Comparison of ENCODE assay signal across 8 mouse cellular contexts in genomic region chr17:27989807-27990542, GRCm38 (mm10).
DNase-seq lines count a peak whose midpoint lies in the region; ATAC-seq and TF ChIP-seq lines count a peak whose summit lies in the region.

No protein-coding gene starts in this region.

- 30% methylated on average over 15 of the region's 15 CpGs for WGBS in heart, embryonic 15.5 days
- WGBS in liver, postnatal 0 days (ENCODE audit: insufficient replicate concordance), result 35% methylated on average over 15 of the region's 15 CpGs
- WGBS in olfactory bulb, adult 2 months, result 50% methylated on average over 15 of the region's 15 CpGs
- 61% methylated on average over 15 of the region's 15 CpGs for WGBS in thymus, adult 2 months

- H3K4me3 ChIP-seq in bone marrow macrophage, adult 2 months (ENCODE audit: insufficient read depth, low read length), result no peak overlapping the region
- no peak overlapping the region for H3K4me3 ChIP-seq in embryonic fibroblast, embryonic 13.5 days (ENCODE audit: insufficient read depth, low read length)
- H3K4me3 ChIP-seq in heart, embryonic 15.5 days, result no peak overlapping the region
- H3K4me3 ChIP-seq in liver, postnatal 0 days (ENCODE audit: low read depth, low read length), result no peak overlapping the region
- no peak overlapping the region for H3K4me3 ChIP-seq in olfactory bulb, adult 2 months (ENCODE audit: insufficient read depth, low read depth, low read length)
- no peak overlapping the region for H3K4me3 ChIP-seq in thymus, adult 2 months (ENCODE audit: control insufficient read depth, insufficient read depth, low read length)

- no peak for TF ChIP-seq EP300 in liver, postnatal 0 days (IDR thresholded peaks at IDR 0.05; ENCODE audit: low read depth)

- H3K9ac ChIP-seq in heart, embryonic 15.5 days, result no peak overlapping the region
- H3K9ac ChIP-seq in liver, postnatal 0 days (replicated peaks), result no peak overlapping the region

- peak; percentile 83 to 87 for DNase-seq in CD8-positive naive resting alpha-beta T cell, adult 2 months (ENCODE audit: low read depth in 2 of 2, low spot score in 2 of 2)
- DNase-seq in kidney, postnatal 25 days, result peak; percentile 87 to 90
- DNase-seq in liver, postnatal 0 days, result peak; percentile 89
- DNase-seq in thymus, adult 2 months, result peak; percentile 87

- peak; percentile 48; the same call in 1 of the 2 replicates for TF ChIP-seq CTCF in bone marrow macrophage, adult 2 months (IDR thresholded peaks at IDR 0.05; ENCODE audit: low read depth, low read length)
- TF ChIP-seq CTCF in embryonic fibroblast, embryonic 13.5 days (IDR thresholded peaks at IDR 0.05; ENCODE audit: borderline replicate concordance, insufficient read depth, low read length), result peak; percentile 76
- peak; percentile 97 for TF ChIP-seq CTCF in liver, postnatal 0 days (IDR thresholded peaks at IDR 0.05; ENCODE audit: low read depth)
- peak; percentile 92 for TF ChIP-seq CTCF in olfactory bulb, adult 2 months (IDR thresholded peaks at IDR 0.05; ENCODE audit: insufficient read depth, low read depth, low read length)
- TF ChIP-seq CTCF in thymus, adult 2 months (IDR thresholded peaks at IDR 0.05; ENCODE audit: borderline replicate concordance, control insufficient read depth, extremely low read depth, insufficient read depth, low read length, poor library complexity), result peak; percentile 95

- peaks cover 10% of the 10 kb centered on the region for H3K4me1 ChIP-seq in bone marrow macrophage, adult 2 months (ENCODE audit: control insufficient read depth, insufficient read depth, low read length)
- H3K4me1 ChIP-seq in embryonic fibroblast, embryonic 13.5 days (ENCODE audit: control insufficient read depth, insufficient read depth, low read length), result no peaks in the 10 kb centered on the region
- H3K4me1 ChIP-seq in heart, embryonic 15.5 days (replicated peaks), result peaks cover 12% of the 10 kb centered on the region
- H3K4me1 ChIP-seq in liver, postnatal 0 days (ENCODE audit: insufficient read depth), result no peaks in the 10 kb centered on the region
- no peaks in the 10 kb centered on the region; the same call in 1 of the 2 replicates for H3K4me1 ChIP-seq in olfactory bulb, adult 2 months (ENCODE audit: control insufficient read depth, insufficient read depth, low read length)
- H3K4me1 ChIP-seq in thymus, adult 2 months (replicated peaks; ENCODE audit: control insufficient read depth, insufficient read depth, low read length), result no peaks in the 10 kb centered on the region

- no peaks in the 10 kb centered on the region for H3K9me3 ChIP-seq in heart, embryonic 15.5 days (replicated peaks)
- no peaks in the 10 kb centered on the region for H3K9me3 ChIP-seq in liver, postnatal 0 days (ENCODE audit: low read length)

- ATAC-seq in heart, embryonic 15.5 days (replicated peaks; ENCODE audit: insufficient number of reproducible peaks, insufficient read depth, low FRiP score, low read depth), result peak; percentile 50
- peak; percentile 73 for ATAC-seq in liver, postnatal 0 days

- no peak overlapping the region for H3K27ac ChIP-seq in bone marrow macrophage, adult 2 months (ENCODE audit: insufficient read depth, low read depth, low read length)
- no peak overlapping the region for H3K27ac ChIP-seq in embryonic fibroblast, embryonic 13.5 days (ENCODE audit: insufficient read depth, low read length)
- no peak overlapping the region for H3K27ac ChIP-seq in heart, embryonic 15.5 days
- no peak overlapping the region for H3K27ac ChIP-seq in liver, postnatal 0 days (ENCODE audit: low read depth)
- H3K27ac ChIP-seq in olfactory bulb, adult 2 months (ENCODE audit: insufficient read depth, low read depth, low read length), result no peak overlapping the region
- no peak overlapping the region for H3K27ac ChIP-seq in thymus, adult 2 months (ENCODE audit: control insufficient read depth, insufficient read depth, low read length)

- peaks cover 28% of the 10 kb centered on the region for H3K36me3 ChIP-seq in heart, embryonic 15.5 days
- peaks cover 35% of the 10 kb centered on the region for H3K36me3 ChIP-seq in liver, postnatal 0 days (replicated peaks; ENCODE audit: insufficient read depth, low read length)
- H3K36me3 ChIP-seq in thymus, adult 2 months (ENCODE audit: control insufficient read depth, insufficient read depth, low read length), result peaks cover 3% of the 10 kb centered on the region; the same call in 1 of the 2 replicates

- no peak for TF ChIP-seq POLR2A in bone marrow macrophage, adult 2 months (IDR thresholded peaks at IDR 0.05; ENCODE audit: borderline replicate concordance, low read depth, low read length)
- TF ChIP-seq POLR2A in embryonic fibroblast, embryonic 13.5 days (IDR thresholded peaks at IDR 0.05; ENCODE audit: low read depth, low read length), result no peak
- TF ChIP-seq POLR2A in olfactory bulb, adult 2 months (IDR thresholded peaks at IDR 0.05; ENCODE audit: insufficient read depth, low read depth, low read length), result no peak
- TF ChIP-seq POLR2A in thymus, adult 2 months (IDR thresholded peaks at IDR 0.05; ENCODE audit: control insufficient read depth, extremely low read depth, insufficient read depth, low read length, poor library complexity), result no peak

- no peak overlapping the region for H3K4me2 ChIP-seq in heart, embryonic 15.5 days
- H3K4me2 ChIP-seq in liver, postnatal 0 days (ENCODE audit: low read depth, low read length), result no peak overlapping the region

- no peaks in the 10 kb centered on the region for H3K27me3 ChIP-seq in heart, embryonic 15.5 days
- H3K27me3 ChIP-seq in liver, postnatal 0 days (ENCODE audit: insufficient read depth, low read length), result no peaks in the 10 kb centered on the region
- H3K27me3 ChIP-seq in thymus, adult 2 months (ENCODE audit: control insufficient read depth, insufficient read depth, low read length), result no peaks in the 10 kb centered on the region
